Mouse (Mus musculus) ES-E14 (cell line): ENCODE measurements around the gene Rybp.

Experiments used
- HCFC1 ChIP-seq: IDR thresholded peaks from 2 replicates; pipeline ENCODE4 v1.6.1; 2012; ENCODE audit warnings: low read length, inconsistent platforms, borderline replicate concordance; ENCODE audit not compliant: insufficient read depth
- ZC3H11A ChIP-seq: IDR thresholded peaks from 2 replicates; pipeline ENCODE4 v1.6.1; 2012; ENCODE audit warnings: low read depth, mild to moderate bottlenecking, inconsistent platforms, low read length, borderline replicate concordance

DNA sequence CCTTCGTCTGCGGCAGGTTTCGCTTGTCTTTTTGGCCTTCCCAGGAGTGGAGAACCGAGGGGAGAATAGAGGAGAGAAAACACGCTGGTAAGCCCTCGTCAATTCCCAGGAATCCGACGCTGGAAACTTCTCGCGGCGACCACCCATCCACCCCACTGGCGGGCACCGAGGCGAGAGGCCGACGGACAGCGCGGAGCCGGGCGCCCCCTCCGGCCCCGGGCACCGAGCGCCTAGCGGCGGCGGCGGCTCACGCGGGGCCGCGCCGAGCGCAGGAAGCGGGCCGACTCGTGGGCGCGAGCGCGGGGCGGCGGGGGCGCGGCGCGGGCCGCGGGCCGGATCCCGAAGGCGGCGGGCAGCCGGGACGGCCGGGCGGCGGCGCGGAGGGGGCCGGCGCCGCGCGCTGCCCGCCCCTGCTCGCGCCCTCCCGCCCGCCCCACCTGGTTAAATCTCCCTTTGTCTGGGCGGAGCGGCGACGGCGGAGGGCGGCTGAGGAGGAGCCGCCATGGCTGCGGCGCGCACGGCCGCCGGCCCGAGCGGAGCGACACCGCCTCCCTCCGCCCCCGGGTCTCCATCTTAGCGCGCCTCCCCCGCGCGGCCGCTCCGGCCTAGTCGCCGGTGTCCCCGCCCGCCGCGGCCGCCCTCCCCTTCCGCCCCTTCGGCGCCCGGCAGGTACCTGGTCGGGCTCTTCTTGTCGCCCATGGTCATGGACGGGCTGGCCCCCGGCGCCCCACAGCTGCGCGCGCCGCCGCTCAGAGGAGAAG lies 532 bp downstream of the Rybp start:
- TF ChIP-seq HCFC1 (no peak), ZC3H11A (no peak)
